Mouse (Mus musculus): ENCODE measurements at regions not wholly inside any gene's neighbourhood (a gene's known extent, or its start where the extent isn't known, plus 50 kb on each side); places are given as distances from the start of the nearest gene placed in this dataset.

DNA sequence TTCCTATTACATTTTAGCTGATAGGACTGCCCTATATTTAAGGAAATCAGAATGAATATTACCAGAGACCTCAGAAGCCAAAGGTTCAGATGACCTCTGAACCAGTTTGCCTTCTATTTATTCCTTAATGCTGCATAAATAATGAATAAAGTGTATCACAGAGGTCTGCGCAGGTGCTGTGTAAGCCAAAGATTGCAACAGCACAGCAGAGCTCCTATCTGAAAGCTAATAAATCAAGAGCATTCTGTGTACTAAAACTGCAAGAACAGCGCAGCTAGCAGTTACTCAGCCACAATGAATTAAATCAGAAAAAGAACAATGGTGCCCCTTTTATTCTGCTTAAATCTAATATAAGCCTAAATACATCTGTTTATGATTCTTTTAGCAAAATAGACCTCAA is 1208.5 kb downstream of the Rapgef2 start:
- H3K27ac ChIP-seq (ENCODE audit: low read length), result no peak overlapping the region
- H3K9me3 ChIP-seq (ENCODE audit: control insufficient read depth, low read length), result no peaks in the 10 kb centered on the region
- H3K27me3 ChIP-seq (ENCODE audit: control insufficient read depth, insufficient read depth, low read depth, low read length), result no peaks in the 10 kb centered on the region
- H3K9ac ChIP-seq (ENCODE audit: low read length), result no peak overlapping the region
- H3K4me1 ChIP-seq (replicated peaks; ENCODE audit: control insufficient read depth, insufficient read depth, low read length), result no peaks in the 10 kb centered on the region
- no peaks in the 10 kb centered on the region for H3K36me3 ChIP-seq (ENCODE audit: control insufficient read depth, insufficient read depth, low read length)
- H3K4me2 ChIP-seq (ENCODE audit: low read depth, low read length), result no peak overlapping the region
- H3K4me3 ChIP-seq (ENCODE audit: low read length), result no peak overlapping the region
- WGBS, result 66% methylated on average over 2 of the region's 2 CpGs
- ATAC-seq (ENCODE audit: low read depth), result no peak

- no peaks in the 10 kb centered on the region for H3K9me3 ChIP-seq (ENCODE audit: control insufficient read depth, low read length)
- no peaks in the 10 kb centered on the region for H3K36me3 ChIP-seq (ENCODE audit: control insufficient read depth, insufficient read depth, low read length)
- ATAC-seq (ENCODE audit: low read depth), result no peak
- H3K4me1 ChIP-seq (replicated peaks; ENCODE audit: control insufficient read depth, insufficient read depth, low read length), result no peaks in the 10 kb centered on the region
- H3K4me3 ChIP-seq (ENCODE audit: low read length), result no peak overlapping the region
- WGBS, result 20% methylated on average over 1 of the region's 1 CpGs
- no peak overlapping the region for H3K4me2 ChIP-seq (ENCODE audit: low read depth, low read length)
- no peak overlapping the region for H3K27ac ChIP-seq (ENCODE audit: low read length)
- no peak overlapping the region for H3K9ac ChIP-seq (ENCODE audit: low read length)
- H3K27me3 ChIP-seq (ENCODE audit: control insufficient read depth, insufficient read depth, low read depth, low read length), result no peaks in the 10 kb centered on the region
These were observed 1209.0 kb downstream of the Rapgef2 start for GRCm38 (mm10) chr3:78077275-78077674.

DNA sequence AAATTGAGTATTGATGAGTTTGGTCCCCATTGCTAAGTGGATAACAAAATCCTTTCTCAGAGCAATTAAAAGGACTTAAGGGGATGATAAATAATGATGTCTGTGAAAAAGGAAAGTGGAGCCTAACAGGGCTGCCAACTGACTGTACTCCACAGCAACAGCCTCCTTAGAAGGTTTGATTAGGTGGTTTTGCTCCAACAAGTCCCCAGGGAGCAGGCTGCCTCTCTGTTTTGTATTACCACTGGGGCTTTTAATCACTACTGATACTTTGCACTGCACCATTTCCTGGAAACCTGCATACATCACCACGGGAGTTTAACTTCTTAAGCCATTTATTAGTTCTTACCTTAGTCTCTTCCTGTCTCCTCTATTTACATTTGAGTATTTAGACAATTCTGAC is 1213.3 kb downstream of the Rapgef2 start:
- Histone ChIP-seq H3K36me3 (ENCODE audit: control insufficient read depth, insufficient read depth, low read length) (no peaks in the 10 kb centered on the region), H3K4me1 (replicated peaks; ENCODE audit: control insufficient read depth, insufficient read depth, low read length) (no peaks in the 10 kb centered on the region), H3K27ac (ENCODE audit: low read length) (no peak overlapping the region), H3K4me3 (ENCODE audit: low read length) (no peak overlapping the region), H3K27me3 (ENCODE audit: control insufficient read depth, insufficient read depth, low read depth, low read length) (no peaks in the 10 kb centered on the region), H3K4me2 (ENCODE audit: low read depth, low read length) (no peak overlapping the region), H3K9ac (ENCODE audit: low read length) (no peak overlapping the region), H3K9me3 (ENCODE audit: control insufficient read depth, low read length) (no peaks in the 10 kb centered on the region)
- no peak for ATAC-seq (ENCODE audit: low read depth)
- WGBS, result 30% methylated on average over 1 of the region's 1 CpGs

DNA sequence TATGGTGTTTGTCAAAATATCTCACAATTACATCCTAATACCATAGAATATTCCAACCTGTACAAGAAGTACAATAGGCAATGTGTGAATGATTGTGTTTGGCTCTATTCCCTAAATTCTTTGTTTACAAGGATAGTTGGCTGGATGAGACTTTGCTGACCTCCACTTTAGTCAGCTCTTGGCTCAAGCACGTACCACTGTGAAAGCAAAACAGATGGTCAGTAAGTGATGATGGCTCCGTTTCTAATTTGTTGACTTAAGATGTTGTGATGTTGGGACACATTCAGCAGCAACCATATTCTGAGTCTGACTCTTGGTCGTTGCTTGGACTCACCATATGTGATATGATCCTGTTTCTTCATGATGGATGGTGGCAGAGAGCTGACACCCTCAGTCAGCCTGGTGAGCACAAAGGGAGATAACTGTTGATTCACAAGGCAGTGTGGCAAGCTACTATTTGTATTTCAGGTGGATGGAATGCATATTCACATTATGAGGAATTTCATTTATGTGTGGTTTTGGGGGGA is 1219.1 kb downstream of the Rapgef2 start:
- H3K27ac ChIP-seq (ENCODE audit: low read length), result no peak overlapping the region
- ATAC-seq (ENCODE audit: low read depth), result peak; percentile 80
- H3K9ac ChIP-seq (ENCODE audit: low read length), result no peak overlapping the region
- H3K4me1 ChIP-seq (replicated peaks; ENCODE audit: control insufficient read depth, insufficient read depth, low read length), result no peaks in the 10 kb centered on the region
- H3K27me3 ChIP-seq (ENCODE audit: control insufficient read depth, insufficient read depth, low read depth, low read length), result no peaks in the 10 kb centered on the region
- H3K4me3 ChIP-seq (ENCODE audit: low read length), result no peak overlapping the region
- WGBS, result 24% methylated on average over 3 of the region's 3 CpGs
- no peak overlapping the region for H3K4me2 ChIP-seq (ENCODE audit: low read depth, low read length)
- H3K9me3 ChIP-seq (ENCODE audit: control insufficient read depth, low read length), result no peaks in the 10 kb centered on the region; the same call in 1 of the 2 replicates
- H3K36me3 ChIP-seq (ENCODE audit: control insufficient read depth, insufficient read depth, low read length), result no peaks in the 10 kb centered on the region

DNA sequence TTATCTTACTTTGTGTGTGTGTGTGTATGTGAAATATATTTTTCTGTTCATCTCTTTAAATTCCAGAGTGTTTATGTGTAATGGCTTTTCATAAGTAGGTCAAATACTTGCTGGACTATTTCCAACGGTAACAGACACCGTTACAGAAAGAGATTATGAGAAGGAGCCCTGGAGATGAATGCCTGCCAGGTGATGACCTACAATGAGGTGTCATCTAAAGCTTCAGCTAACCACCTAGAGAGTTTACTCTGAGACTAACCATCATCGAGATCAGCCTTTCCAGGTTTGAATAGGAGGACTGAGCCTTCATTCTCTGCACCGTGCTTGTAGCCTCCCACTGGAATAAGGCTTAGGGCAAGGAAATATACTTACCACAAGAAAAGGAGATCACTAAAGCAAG is 1220.0 kb downstream of the Rapgef2 start:
- Histone ChIP-seq H3K27ac (ENCODE audit: low read length) (no peak overlapping the region), H3K9ac (ENCODE audit: low read length) (no peak overlapping the region), H3K9me3 (ENCODE audit: control insufficient read depth, low read length) (no peaks in the 10 kb centered on the region; the same call in 1 of the 2 replicates), H3K27me3 (ENCODE audit: control insufficient read depth, insufficient read depth, low read depth, low read length) (no peaks in the 10 kb centered on the region), H3K36me3 (ENCODE audit: control insufficient read depth, insufficient read depth, low read length) (no peaks in the 10 kb centered on the region), H3K4me3 (ENCODE audit: low read length) (no peak overlapping the region), H3K4me1 (replicated peaks; ENCODE audit: control insufficient read depth, insufficient read depth, low read length) (no peaks in the 10 kb centered on the region), H3K4me2 (ENCODE audit: low read depth, low read length) (no peak overlapping the region)
- ATAC-seq (ENCODE audit: low read depth), result no peak
- 59% methylated on average over 4 of the region's 4 CpGs for WGBS

DNA sequence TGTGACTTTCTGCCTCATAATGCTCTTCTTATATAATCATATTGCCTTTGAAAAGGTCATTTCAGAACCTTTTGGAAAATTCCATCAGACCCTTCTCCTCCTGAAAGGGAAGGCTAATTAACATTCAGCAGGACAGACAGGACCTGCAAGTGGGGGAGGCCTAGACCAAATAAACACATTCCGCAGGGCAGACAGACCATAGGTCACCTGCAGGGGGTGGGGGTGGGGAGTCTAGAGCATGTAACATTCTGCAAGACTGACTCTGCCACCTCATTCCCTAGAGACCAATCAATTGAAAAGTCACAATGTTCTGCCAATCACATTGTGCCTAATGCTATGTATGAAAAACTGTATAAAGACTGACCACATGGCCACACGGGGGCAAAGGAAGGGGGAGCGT is 1223.8 kb downstream of the Rapgef2 start:
- Histone ChIP-seq H3K27ac (ENCODE audit: low read length) (no peak overlapping the region), H3K9me3 (ENCODE audit: control insufficient read depth, low read length) (no peaks in the 10 kb centered on the region; the same call in 1 of the 2 replicates), H3K36me3 (ENCODE audit: control insufficient read depth, insufficient read depth, low read length) (no peaks in the 10 kb centered on the region), H3K4me1 (replicated peaks; ENCODE audit: control insufficient read depth, insufficient read depth, low read length) (no peaks in the 10 kb centered on the region), H3K4me2 (ENCODE audit: low read depth, low read length) (no peak overlapping the region), H3K9ac (ENCODE audit: low read length) (no peak overlapping the region), H3K4me3 (ENCODE audit: low read length) (no peak overlapping the region), H3K27me3 (ENCODE audit: control insufficient read depth, insufficient read depth, low read depth, low read length) (no peaks in the 10 kb centered on the region)
- no peak for ATAC-seq (ENCODE audit: low read depth)
- WGBS, result 48% methylated on average over 3 of the region's 3 CpGs

- Histone ChIP-seq H3K9me3 (ENCODE audit: control insufficient read depth, low read length) (no peaks in the 10 kb centered on the region), H3K4me1 (replicated peaks; ENCODE audit: control insufficient read depth, insufficient read depth, low read length) (no peaks in the 10 kb centered on the region), H3K27ac (ENCODE audit: low read length) (no peak overlapping the region), H3K4me2 (ENCODE audit: low read depth, low read length) (no peak overlapping the region), H3K4me3 (ENCODE audit: low read length) (no peak overlapping the region), H3K27me3 (ENCODE audit: control insufficient read depth, insufficient read depth, low read depth, low read length) (no peaks in the 10 kb centered on the region), H3K9ac (ENCODE audit: low read length) (no peak overlapping the region), H3K36me3 (ENCODE audit: control insufficient read depth, insufficient read depth, low read length) (no peaks in the 10 kb centered on the region)
- WGBS, result 81% methylated on average over 6 of the region's 6 CpGs
- no peak for ATAC-seq (ENCODE audit: low read depth)
These were observed 1226.3 kb downstream of the Rapgef2 start for GRCm38 (mm10) chr3:78059826-78060591.

Data from lung, embryonic 16.5 days (tissue).